Mouse (Mus musculus) inflammation-experienced regulatory T-cells (primary cell): ENCODE measurements around the gene Emx2. TPM values are rescaled to one million over a fixed set of nuclear protein-coding genes. Genes with fewer than 3 reads are reported as not detected.

Experiments
- polyA plus RNA-seq, 2 experiments: library from polyadenylated mRNA; unstranded; fragments of 100-300 nt; shearing (Covaris generic); gene quantifications; one replicate each; pipeline ENCODE4 v1.2.1; 2017

Emx2 gene
- under 1 TPM in 1 of 2 experiments, not detected in 1; 0.66 TPM for polyA plus RNA-seq

GRCm38 (mm10) chr19:59457951-59458742 is at the start of gene Emx2:
Gene Emx2 (plus strand): TSS chr19:59458372.

Other genes starting within 250 kb of the Emx2 start
- under 1 TPM in 1 of 2 experiments, not detected in 1; 0.11 TPM for gene Kcnk18, start 239.2 kb upstream of the Emx2 start, polyA plus RNA-seq
- gene Slc18a2, start 197.5 kb upstream of the Emx2 start, polyA plus RNA-seq, result 1 to 10 TPM; 4.1 to 4.8 TPM
- 10 to 100 TPM; 63.2 to 90.9 TPM for gene Rps12-ps3, start 136.1 kb upstream of the Emx2 start, polyA plus RNA-seq
- gene Pdzd8, start 112.6 kb upstream of the Emx2 start, polyA plus RNA-seq, result 10 to 100 TPM; 28.2 to 29.1 TPM